Comparison of ENCODE assay signal across 25 mouse cellular contexts in the genomic region with DNA sequence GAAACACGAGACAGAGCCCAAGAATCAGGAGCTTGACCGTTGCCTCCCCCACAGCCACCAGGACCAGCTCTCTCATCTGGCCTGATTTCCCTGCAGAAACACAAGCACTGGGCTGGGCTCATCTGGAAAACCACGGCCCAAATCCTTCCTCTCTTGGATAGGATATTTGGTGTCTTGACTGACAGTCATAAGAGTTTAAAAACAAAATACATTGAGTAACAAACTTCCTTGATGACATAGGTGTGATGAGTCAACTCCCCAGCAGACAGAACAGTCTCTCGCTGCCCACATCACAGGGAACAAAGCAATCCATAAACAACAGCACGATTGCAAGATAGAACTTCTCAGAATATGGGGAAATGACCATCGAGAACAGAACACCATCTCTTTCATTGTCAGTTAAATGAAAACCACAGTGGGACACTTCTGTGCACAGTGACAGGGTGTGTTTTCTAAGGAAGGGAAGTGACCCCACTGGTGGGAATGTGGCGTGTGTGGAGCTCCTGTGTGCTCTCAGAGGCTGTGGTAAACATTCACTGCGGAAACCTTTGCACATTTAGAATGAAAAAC. TPM values are rescaled to one million over a fixed set of nuclear protein-coding genes. Genes with fewer than 3 reads are reported as not detected.
DNase-seq lines count a peak whose midpoint lies in the region; ATAC-seq and TF ChIP-seq lines count a peak whose summit lies in the region.
"Had no signal": no experiment of that assay in that cellular context is flagged by ENCODE, and none has a peak within 500 bp of the region (broad histone marks: within the 10 kb centered on the region; RNA-seq: fewer than 3 reads in every experiment).

No protein-coding gene starts in this region.

- peak; percentile 58 for ATAC-seq in lung, postnatal 0 days
- ATAC-seq in megakaryocyte, adult 5-6 weeks (ENCODE audit: poor library complexity, severe bottlenecking), result peak; percentile 66
- no peak for ATAC-seq in midbrain, embryonic 14.5 days (ENCODE audit: low FRiP score, low TSS enrichment)
- ATAC-seq: forebrain, postnatal 0 days; inflammation-experienced regulatory T-cells, adult 6 months had no signal

- TF ChIP-seq CTCF in lung, postnatal 0 days (IDR thresholded peaks at IDR 0.05), result no peak
- TF ChIP-seq CTCF in lung, adult 2 months (IDR thresholded peaks at IDR 0.05; ENCODE audit: insufficient read depth, low read length), result no peak
- no peak for TF ChIP-seq CTCF in bone marrow macrophage, adult 2 months (IDR thresholded peaks at IDR 0.05; ENCODE audit: low read depth, low read length)
- no peak for TF ChIP-seq CTCF in kidney, adult 2 months (conservative IDR thresholded peaks at IDR 0.05; ENCODE audit: insufficient read depth, insufficient read length, low read depth, low read length)

- peak; percentile 74 for TF ChIP-seq EP300 in lung, postnatal 0 days (IDR thresholded peaks at IDR 0.05)

- 61% methylated on average over 8 of the region's 8 CpGs for WGBS in lung, postnatal 0 days
- WGBS in lung, adult 2 months, result 53% methylated on average over 8 of the region's 8 CpGs
- 56% methylated on average over 8 of the region's 8 CpGs for WGBS in kidney, adult 2 months
- WGBS in midbrain, embryonic 14.5 days, result 81% methylated on average over 8 of the region's 8 CpGs

- H3K36me3 ChIP-seq in lung, postnatal 0 days (ENCODE audit: insufficient read depth, low read length), result no peaks in the 10 kb centered on the region
- H3K36me3 ChIP-seq in kidney, adult 2 months (ENCODE audit: control insufficient read depth, insufficient read depth, low read length), result no peaks in the 10 kb centered on the region
- no peaks in the 10 kb centered on the region for H3K36me3 ChIP-seq in midbrain, embryonic 14.5 days (ENCODE audit: control insufficient read depth, insufficient read depth, low read length)
- H3K36me3 ChIP-seq: embryonic facial prominence, embryonic 12.5 days; hindbrain, embryonic 12.5 days; limb, embryonic 15.5 days; neural tube, embryonic 15.5 days had no signal

- peak; percentile 43 for DNase-seq in lung, postnatal 0 days (ENCODE audit: low spot score)
- no peak for DNase-seq in lung, adult 2 months
- no peak for DNase-seq in kidney, adult 2 months
- no peak for DNase-seq in midbrain, embryonic 14.5 days
- no peak for DNase-seq in urinary bladder, postnatal 10 days (ENCODE audit: low spot score)
- DNase-seq: adrenal gland, adult 2 months; cerebellum, adult 2 months; forebrain, postnatal 0 days; gastrocnemius, adult 2 months; heart, adult 2 months; kidney, adult 9 months; retina, postnatal 1 day had no signal

- no peak overlapping the region for H3K27ac ChIP-seq in lung, postnatal 0 days (ENCODE audit: low read length)
- peak overlapping the region; percentile 77 for H3K27ac ChIP-seq in bone marrow macrophage, adult 2 months (ENCODE audit: insufficient read depth, low read depth, low read length)
- H3K27ac ChIP-seq in kidney, adult 2 months (ENCODE audit: insufficient read depth, low read depth, low read length), result no peak overlapping the region
- no peak overlapping the region for H3K27ac ChIP-seq in midbrain, embryonic 14.5 days (replicated peaks; ENCODE audit: low read depth, low read length)
- H3K27ac ChIP-seq: embryonic facial prominence, embryonic 12.5 days; gastrocnemius, adult 2 months; heart, adult 2 months; hindbrain, embryonic 12.5 days; limb, embryonic 15.5 days; neural tube, embryonic 15.5 days had no signal

- no peak overlapping the region for H3K9ac ChIP-seq in lung, postnatal 0 days (replicated peaks; ENCODE audit: low read depth)
- no peak overlapping the region for H3K9ac ChIP-seq in midbrain, embryonic 14.5 days (replicated peaks; ENCODE audit: low read length)
- H3K9ac ChIP-seq: embryonic facial prominence, embryonic 12.5 days; forebrain, postnatal 0 days; hindbrain, embryonic 12.5 days; limb, embryonic 15.5 days; neural tube, embryonic 15.5 days had no signal

- H3K9me3 ChIP-seq in lung, postnatal 0 days (ENCODE audit: low read length), result no peaks in the 10 kb centered on the region
- H3K9me3 ChIP-seq in midbrain, embryonic 14.5 days (ENCODE audit: control insufficient read depth, low read length), result no peaks in the 10 kb centered on the region
- H3K9me3 ChIP-seq: embryonic facial prominence, embryonic 12.5 days; hindbrain, embryonic 12.5 days; limb, embryonic 15.5 days; neural tube, embryonic 15.5 days had no signal

- H3K4me2 ChIP-seq in lung, postnatal 0 days (replicated peaks; ENCODE audit: low read depth, low read length), result no peak overlapping the region
- H3K4me2 ChIP-seq in midbrain, embryonic 14.5 days (ENCODE audit: low read length), result no peak overlapping the region
- H3K4me2 ChIP-seq: embryonic facial prominence, embryonic 12.5 days; hindbrain, embryonic 12.5 days; limb, embryonic 15.5 days; neural tube, embryonic 15.5 days had no signal

- no peak overlapping the region for H3K4me3 ChIP-seq in lung, postnatal 0 days (ENCODE audit: low read depth, low read length)
- no peak overlapping the region for H3K4me3 ChIP-seq in lung, adult 2 months (replicated peaks; ENCODE audit: extremely low read depth, low read depth, low read length)
- H3K4me3 ChIP-seq in bone marrow macrophage, adult 2 months (ENCODE audit: insufficient read depth, low read length), result peak overlapping the region; percentile 45
- no peak overlapping the region for H3K4me3 ChIP-seq in kidney, adult 2 months (ENCODE audit: insufficient read depth, low read depth, low read length)
- no peak overlapping the region for H3K4me3 ChIP-seq in midbrain, embryonic 14.5 days (replicated peaks; ENCODE audit: low read depth, low read length)
- H3K4me3 ChIP-seq: embryonic facial prominence, embryonic 12.5 days; gastrocnemius, adult 2 months; heart, adult 2 months; hindbrain, embryonic 12.5 days; limb, embryonic 15.5 days; neural tube, embryonic 15.5 days had no signal

- TF ChIP-seq POLR2A in lung, adult 2 months (IDR thresholded peaks at IDR 0.05; ENCODE audit: borderline replicate concordance, extremely low read depth, low read depth, low read length), result no peak
- no peak for TF ChIP-seq POLR2A in bone marrow macrophage, adult 2 months (IDR thresholded peaks at IDR 0.05; ENCODE audit: borderline replicate concordance, low read depth, low read length)
- no peak for TF ChIP-seq POLR2A in kidney, adult 2 months (IDR thresholded peaks at IDR 0.05; ENCODE audit: low read depth, low read length)

- no peaks in the 10 kb centered on the region for H3K4me1 ChIP-seq in lung, postnatal 0 days (ENCODE audit: insufficient read depth, low read depth, low read length)
- H3K4me1 ChIP-seq in lung, adult 2 months (ENCODE audit: control insufficient read depth, insufficient read depth, low read length), result no peaks in the 10 kb centered on the region
- peaks cover 37% of the 10 kb centered on the region for H3K4me1 ChIP-seq in bone marrow macrophage, adult 2 months (ENCODE audit: control insufficient read depth, insufficient read depth, low read length)
- H3K4me1 ChIP-seq in kidney, adult 2 months (ENCODE audit: control insufficient read depth, insufficient read depth, low read length), result no peaks in the 10 kb centered on the region
- no peaks in the 10 kb centered on the region for H3K4me1 ChIP-seq in midbrain, embryonic 14.5 days (ENCODE audit: control insufficient read depth, insufficient read depth, low read length)
- H3K4me1 ChIP-seq: embryonic facial prominence, embryonic 12.5 days; hindbrain, embryonic 12.5 days; limb, embryonic 15.5 days; neural tube, embryonic 15.5 days had no signal

- H3K27me3 ChIP-seq in lung, postnatal 0 days (replicated peaks; ENCODE audit: insufficient read depth, low read length), result no peaks in the 10 kb centered on the region
- H3K27me3 ChIP-seq in kidney, adult 2 months (replicated peaks; ENCODE audit: control insufficient read depth, insufficient read depth, low read length), result no peaks in the 10 kb centered on the region
- no peaks in the 10 kb centered on the region for H3K27me3 ChIP-seq in midbrain, embryonic 14.5 days (ENCODE audit: control insufficient read depth, insufficient read depth, low read length)
- H3K27me3 ChIP-seq: embryonic facial prominence, embryonic 12.5 days; hindbrain, embryonic 12.5 days; limb, embryonic 15.5 days; neural tube, embryonic 15.5 days had no signal

RNA-seq across cellular contexts. Expression of gene Cd33, which starts 13.9 kb away (rescaled TPM):
- 5.0 and 6.2 TPM in 2 replicates for polyA plus RNA-seq in lung, postnatal 0 days (2015; fragmentation: Nextera tagmentation; extraction: Ambion mirVana)
- polyA plus RNA-seq in lung, adult 2 months (2012; rRNA removed), result 11.6 and 15.3 TPM in 2 replicates
- polyA plus RNA-seq in bone marrow macrophage, adult 2 months (2012; ENCODE audit: insufficient read depth, insufficient read length, missing spikeins), result 54.9 and 67.4 TPM in 2 replicates
- 80.0 and 80.1 TPM in 2 replicates for total RNA-seq in megakaryocyte, adult 5-6 weeks (2015)
- 36.3 and 48.1 TPM in 2 replicates for total RNA-seq in megakaryocyte, adult 5-6 weeks (2017)
- polyA plus RNA-seq in kidney, adult 2 months (2012; rRNA removed), result 2.4 and 3.9 TPM in 2 replicates
- 0.38 and 0.65 TPM in 2 replicates for polyA plus RNA-seq in midbrain, embryonic 14.5 days (2014; fragmentation: Nextera tagmentation; extraction: Ambion mirVana)
- total RNA-seq: MEL had no signal

RNA-seq across cellular contexts. Expression of gene 4931406B18Rik, which starts 24.6 kb away (rescaled TPM):
- not detected in 2 replicates for polyA plus RNA-seq in lung, postnatal 0 days (2015; fragmentation: Nextera tagmentation; extraction: Ambion mirVana)
- polyA plus RNA-seq in lung, adult 2 months (2012; rRNA removed), result not detected in 2 replicates
- polyA plus RNA-seq in bone marrow macrophage, adult 2 months (2012; ENCODE audit: insufficient read depth, insufficient read length, missing spikeins), result not detected in 2 replicates
- not detected in 2 replicates for total RNA-seq in megakaryocyte, adult 5-6 weeks (2015)
- total RNA-seq in megakaryocyte, adult 5-6 weeks (2017), result not detected in 2 replicates
- not detected in 2 replicates for polyA plus RNA-seq in kidney, adult 2 months (2012; rRNA removed)
- polyA plus RNA-seq in midbrain, embryonic 14.5 days (2014; fragmentation: Nextera tagmentation; extraction: Ambion mirVana), result not detected in 2 replicates
- total RNA-seq: adrenal gland, adult 2 months; forebrain, postnatal 0 days; gastrocnemius, adult 2 months; heart, adult 2 months; layer of hippocampus, postnatal 25 days; left cerebral cortex, postnatal 25 days; MEL had no signal
- polyA plus RNA-seq: adrenal gland, adult 2 months; cerebellum, adult 2 months; cortical plate, adult 2 months; embryonic facial prominence, embryonic 12.5 days; forebrain, postnatal 0 days; heart, adult 2 months; heart, embryonic 16.5 days; hindbrain, embryonic 12.5 days; inflammation-experienced regulatory T-cells, adult 6 months; large intestine, adult 2 months; limb, embryonic 15.5 days; neural tube, embryonic 15.5 days had no signal

RNA-seq across cellular contexts. Expression of gene Zfp658, which starts 31.8 kb away (rescaled TPM):
- 1.7 and 1.8 TPM in 2 replicates for polyA plus RNA-seq in lung, postnatal 0 days (2015; fragmentation: Nextera tagmentation; extraction: Ambion mirVana)
- 1.6 and 1.8 TPM in 2 replicates for polyA plus RNA-seq in lung, adult 2 months (2012; rRNA removed)
- polyA plus RNA-seq in bone marrow macrophage, adult 2 months (2012; ENCODE audit: insufficient read depth, insufficient read length, missing spikeins), result 6.6 and 7.5 TPM in 2 replicates
- 6.3 and 8.1 TPM in 2 replicates for total RNA-seq in megakaryocyte, adult 5-6 weeks (2015)
- total RNA-seq in megakaryocyte, adult 5-6 weeks (2017), result 6.9 and 7.4 TPM in 2 replicates
- polyA plus RNA-seq in kidney, adult 2 months (2012; rRNA removed), result 0.91 and 1.1 TPM in 2 replicates
- 7.0 and 10.3 TPM in 2 replicates for polyA plus RNA-seq in midbrain, embryonic 14.5 days (2014; fragmentation: Nextera tagmentation; extraction: Ambion mirVana)
- total RNA-seq: MEL had no signal

RNA-seq across cellular contexts. Expression of gene Iglon5, which starts 40.4 kb away (rescaled TPM):
- 0.05 TPM in 1 of 2 replicates, not detected in the other for polyA plus RNA-seq in lung, postnatal 0 days (2015; fragmentation: Nextera tagmentation; extraction: Ambion mirVana)
- polyA plus RNA-seq in lung, adult 2 months (2012; rRNA removed), result 0.85 and 1.0 TPM in 2 replicates
- not detected in 2 replicates for polyA plus RNA-seq in bone marrow macrophage, adult 2 months (2012; ENCODE audit: insufficient read depth, insufficient read length, missing spikeins)
- total RNA-seq in megakaryocyte, adult 5-6 weeks (2015), result not detected in 2 replicates
- total RNA-seq in megakaryocyte, adult 5-6 weeks (2017), result not detected in 2 replicates
- polyA plus RNA-seq in kidney, adult 2 months (2012; rRNA removed), result 1.0 and 1.1 TPM in 2 replicates
- 8.8 and 12.1 TPM in 2 replicates for polyA plus RNA-seq in midbrain, embryonic 14.5 days (2014; fragmentation: Nextera tagmentation; extraction: Ambion mirVana)
- total RNA-seq: MEL had no signal
- polyA plus RNA-seq: heart, embryonic 16.5 days had no signal

RNA-seq across cellular contexts. Expression of gene Zfp719, which starts 49.1 kb away (rescaled TPM):
- polyA plus RNA-seq in lung, postnatal 0 days (2015; fragmentation: Nextera tagmentation; extraction: Ambion mirVana), result 5.7 and 6.0 TPM in 2 replicates
- polyA plus RNA-seq in lung, adult 2 months (2012; rRNA removed), result 2.0 and 2.5 TPM in 2 replicates
- polyA plus RNA-seq in bone marrow macrophage, adult 2 months (2012; ENCODE audit: insufficient read depth, insufficient read length, missing spikeins), result 4.7 and 5.5 TPM in 2 replicates
- total RNA-seq in megakaryocyte, adult 5-6 weeks (2015), result 7.1 and 13.3 TPM in 2 replicates
- total RNA-seq in megakaryocyte, adult 5-6 weeks (2017), result 6.9 and 9.3 TPM in 2 replicates
- 2.1 and 2.6 TPM in 2 replicates for polyA plus RNA-seq in kidney, adult 2 months (2012; rRNA removed)
- 14.5 and 19.4 TPM in 2 replicates for polyA plus RNA-seq in midbrain, embryonic 14.5 days (2014; fragmentation: Nextera tagmentation; extraction: Ambion mirVana)
